Mouse (Mus musculus): ENCODE results near the gene Mamdc4.

- TF ChIP-seq CTCF (IDR thresholded peaks at IDR 0.05; ENCODE audit: low read depth, low read length) (no peak), POLR2A (IDR thresholded peaks at IDR 0.05; ENCODE audit: extremely low read depth, insufficient read depth, low read length) (no peak)
Measured at GRCm38 (mm10) chr2:25600037-25600436, 25.4 kb upstream of the Mamdc4 start.

All from liver, adult 2 months (tissue).